Mouse (Mus musculus) limb, embryonic 15.5 days (tissue): ENCODE results near the gene Slc4a4. TPM values are rescaled to one million over a fixed set of nuclear protein-coding genes. Genes with fewer than 3 reads are reported as not detected.

ENCODE experiments used
- ATAC-seq: fragments of 200-750 bp; cut with Nextera tagmentation; 2 replicates; pipeline ENCODE4 v1.8.0; 2017; ENCODE audit warnings: low read depth, moderate TSS enrichment; ENCODE audit not compliant: insufficient number of reproducible peaks, low FRiP score, low TSS enrichment
- H3K27ac ChIP-seq: fragments of 300-500 bp; sonication (generic); 2 replicates; pipeline ENCODE4 v1.5.1; 2015; ENCODE audit warnings: moderate library complexity, mild to moderate bottlenecking, inconsistent platforms
- H3K27me3 ChIP-seq: fragments of 300-500 bp; sonication (generic); 2 replicates; pipeline ENCODE4 v1.6.1; 2015; ENCODE audit warnings: inconsistent platforms
- H3K36me3 ChIP-seq: fragments of 300-500 bp; sonication (generic); 2 replicates; pipeline ENCODE4 v1.6.1; 2015; ENCODE audit warnings: inconsistent platforms
- H3K4me1 ChIP-seq: fragments of 300-500 bp; sonication (generic); 2 replicates; pipeline ENCODE4 v1.6.1; 2015; ENCODE audit warnings: inconsistent platforms
- H3K4me2 ChIP-seq: fragments of 300-500 bp; sonication (generic); 2 replicates; pipeline ENCODE4 v1.6.1; 2015; ENCODE audit warnings: mild to moderate bottlenecking, inconsistent platforms
- H3K4me3 ChIP-seq: fragments of 300-500 bp; sonication (generic); 2 replicates; pipeline ENCODE4 v1.5.1; 2015; ENCODE audit warnings: mild to moderate bottlenecking, inconsistent platforms
- H3K9ac ChIP-seq: fragments of 300-500 bp; sonication (generic); 2 replicates; pipeline ENCODE4 v1.6.1; 2015; ENCODE audit warnings: inconsistent platforms
- H3K9me3 ChIP-seq: fragments of 300-500 bp; sonication (generic); 2 replicates; pipeline ENCODE4 v1.6.1; 2016; ENCODE audit warnings: inconsistent platforms
- WGBS: fragments of 180-500 bp; shearing (Covaris S2); methylation state at CpG from one replicate; pipeline ENCODE4 v1.1.7; 2015; 5-methylcytosine and 5-hydroxymethylcytosine counted together
- polyA plus RNA-seq: library from polyadenylated mRNA; unstranded; fragments of >200 nt; fragmentation: Nextera tagmentation; extraction: Ambion mirVana; gene quantifications from 2 replicates; pipeline ENCODE4 v1.2.1, GENCODE M21; 2015

The Slc4a4 gene
- polyA plus RNA-seq, 1 experiment from 2014 or later = 2.0 TPM

- Histone ChIP-seq H3K9ac (no peak overlapping the region), H3K4me3 (no peak overlapping the region), H3K4me1 (no peaks in the 10 kb centered on the region), H3K27ac (no peak overlapping the region), H3K9me3 (no peaks in the 10 kb centered on the region), H3K4me2 (no peak overlapping the region), H3K27me3 (no peaks in the 10 kb centered on the region), H3K36me3 (no peaks in the 10 kb centered on the region)
- WGBS = 55% methylated on average over 6 of the region's 6 CpGs
- no peak for ATAC-seq
Observed at GRCm38 (mm10) chr5:88964685-88965290, 78.2 kb downstream of the Slc4a4 start.

GRCm38 (mm10) chr5:88966507-88966906 lies 79.9 kb downstream of the Slc4a4 start:
- no peaks in the 10 kb centered on the region for H3K27me3 ChIP-seq

GRCm38 (mm10) chr5:88968923-88969639 lies 82.5 kb downstream of the Slc4a4 start:
- ATAC-seq = no peak
- Histone ChIP-seq H3K27ac (no peak overlapping the region), H3K4me2 (no peak overlapping the region), H3K9me3 (no peaks in the 10 kb centered on the region), H3K4me1 (no peaks in the 10 kb centered on the region), H3K9ac (no peak overlapping the region), H3K36me3 (no peaks in the 10 kb centered on the region), H3K4me3 (no peak overlapping the region), H3K27me3 (no peaks in the 10 kb centered on the region)
- 38% methylated on average over 11 of the region's 11 CpGs for WGBS

More at GRCm38 (mm10) chr5:88966507-88966906, 79.9 kb downstream of the Slc4a4 start:
- Histone ChIP-seq H3K4me3 (no peak overlapping the region), H3K9ac (no peak overlapping the region), H3K9me3 (no peaks in the 10 kb centered on the region), H3K4me1 (no peaks in the 10 kb centered on the region), H3K36me3 (no peaks in the 10 kb centered on the region), H3K27ac (no peak overlapping the region), H3K4me2 (no peak overlapping the region)
- 87% methylated on average over 4 of the region's 4 CpGs for WGBS
- no peak for ATAC-seq

GRCm38 (mm10) chr5:88971554-88971953 lies 84.9 kb downstream of the Slc4a4 start:
- Histone ChIP-seq H3K27me3 (no peaks in the 10 kb centered on the region), H3K27ac (no peak overlapping the region), H3K4me1 (no peaks in the 10 kb centered on the region), H3K4me3 (no peak overlapping the region), H3K4me2 (no peak overlapping the region), H3K9ac (no peak overlapping the region), H3K9me3 (no peaks in the 10 kb centered on the region), H3K36me3 (no peaks in the 10 kb centered on the region)
- no peak for ATAC-seq

- WGBS = 77% methylated on average over 7 of the region's 7 CpGs
- Histone ChIP-seq H3K27me3 (no peaks in the 10 kb centered on the region), H3K27ac (no peak overlapping the region), H3K9me3 (no peaks in the 10 kb centered on the region), H3K4me2 (no peak overlapping the region), H3K4me1 (no peaks in the 10 kb centered on the region), H3K36me3 (no peaks in the 10 kb centered on the region), H3K4me3 (no peak overlapping the region), H3K9ac (no peak overlapping the region)
- ATAC-seq = no peak
Observed at GRCm38 (mm10) chr5:88972277-88972676, 85.7 kb downstream of the Slc4a4 start.

GRCm38 (mm10) chr5:88973130-88973529 lies 86.5 kb downstream of the Slc4a4 start:
- WGBS = 92% methylated on average over 1 of the region's 1 CpGs
- Histone ChIP-seq H3K4me1 (no peaks in the 10 kb centered on the region), H3K27me3 (no peaks in the 10 kb centered on the region), H3K27ac (no peak overlapping the region), H3K9ac (no peak overlapping the region), H3K4me2 (no peak overlapping the region), H3K9me3 (no peaks in the 10 kb centered on the region), H3K4me3 (no peak overlapping the region), H3K36me3 (no peaks in the 10 kb centered on the region)
- no peak for ATAC-seq

- H3K9ac ChIP-seq = no peak overlapping the region
- no peak overlapping the region for H3K27ac ChIP-seq
- no peak overlapping the region for H3K4me3 ChIP-seq
- no peaks in the 10 kb centered on the region for H3K4me1 ChIP-seq
- no peaks in the 10 kb centered on the region for H3K9me3 ChIP-seq
- no peaks in the 10 kb centered on the region for H3K27me3 ChIP-seq
- no peaks in the 10 kb centered on the region for H3K36me3 ChIP-seq
- H3K4me2 ChIP-seq = no peak overlapping the region
- no peak for ATAC-seq
Observed at GRCm38 (mm10) chr5:88975694-88976093, 89.1 kb downstream of the Slc4a4 start.

- 58% methylated on average over 3 of the region's 3 CpGs for WGBS
Observed at GRCm38 (mm10) chr5:88976428-88976827, 89.8 kb downstream of the Slc4a4 start.

GRCm38 (mm10) chr5:88980740-88981139 lies 94.1 kb downstream of the Slc4a4 start:
- H3K9me3 ChIP-seq = no peaks in the 10 kb centered on the region
- H3K36me3 ChIP-seq = no peaks in the 10 kb centered on the region
- no peak for ATAC-seq
- 84% methylated on average over 4 of the region's 4 CpGs for WGBS
- H3K27ac ChIP-seq = no peak overlapping the region
- H3K9ac ChIP-seq = no peak overlapping the region
- H3K4me3 ChIP-seq = no peak overlapping the region
- no peaks in the 10 kb centered on the region for H3K4me1 ChIP-seq
- H3K4me2 ChIP-seq = no peak overlapping the region
- H3K27me3 ChIP-seq = no peaks in the 10 kb centered on the region

More at GRCm38 (mm10) chr5:88976428-88976827, 89.8 kb downstream of the Slc4a4 start:
- Histone ChIP-seq H3K36me3 (no peaks in the 10 kb centered on the region), H3K27me3 (no peaks in the 10 kb centered on the region), H3K9ac (no peak overlapping the region), H3K27ac (no peak overlapping the region), H3K9me3 (no peaks in the 10 kb centered on the region), H3K4me2 (no peak overlapping the region), H3K4me1 (no peaks in the 10 kb centered on the region), H3K4me3 (no peak overlapping the region)
- ATAC-seq = no peak

GRCm38 (mm10) chr5:88981243-88982014 lies 94.8 kb downstream of the Slc4a4 start:
- H3K27ac ChIP-seq = no peak overlapping the region
- no peak overlapping the region for H3K9ac ChIP-seq
- WGBS = 31% methylated on average over 8 of the region's 8 CpGs
- H3K4me3 ChIP-seq = no peak overlapping the region
- H3K36me3 ChIP-seq = no peaks in the 10 kb centered on the region
- no peak overlapping the region for H3K4me2 ChIP-seq
- H3K27me3 ChIP-seq = no peaks in the 10 kb centered on the region
- no peaks in the 10 kb centered on the region for H3K9me3 ChIP-seq
- H3K4me1 ChIP-seq = no peaks in the 10 kb centered on the region
- no peak for ATAC-seq

- H3K9me3 ChIP-seq = no peaks in the 10 kb centered on the region
- 62% methylated on average over 3 of the region's 3 CpGs for WGBS
- no peak overlapping the region for H3K4me3 ChIP-seq
- no peaks in the 10 kb centered on the region for H3K36me3 ChIP-seq
- H3K27ac ChIP-seq = no peak overlapping the region
- no peaks in the 10 kb centered on the region for H3K27me3 ChIP-seq
- H3K9ac ChIP-seq = no peak overlapping the region
- no peak for ATAC-seq
- H3K4me1 ChIP-seq = no peaks in the 10 kb centered on the region
- H3K4me2 ChIP-seq = no peak overlapping the region
Observed at GRCm38 (mm10) chr5:88982040-88982736, 95.6 kb downstream of the Slc4a4 start.

GRCm38 (mm10) chr5:88983170-88983569 lies 96.6 kb downstream of the Slc4a4 start:
- no peak for ATAC-seq
- Histone ChIP-seq H3K4me2 (no peak overlapping the region), H3K27me3 (no peaks in the 10 kb centered on the region), H3K27ac (no peak overlapping the region), H3K9ac (no peak overlapping the region), H3K9me3 (no peaks in the 10 kb centered on the region), H3K4me1 (no peaks in the 10 kb centered on the region), H3K4me3 (no peak overlapping the region), H3K36me3 (no peaks in the 10 kb centered on the region)
- 91% methylated on average over 2 of the region's 2 CpGs for WGBS
